Mouse (Mus musculus) small intestine, adult 2 months (tissue): ENCODE data around the gene L3mbtl2.
A peak's percentile ranks its signal among the peaks of the same experiment; 100 is the strongest.

Experiments
- CTCF ChIP-seq: fragments of 200-500 bp; IDR thresholded peaks from 2 replicates; pipeline ENCODE4 v1.5.1; 2012; ENCODE audit warnings: low read depth, mild to moderate bottlenecking, control low read depth, inconsistent platforms, low read length, moderate library complexity, mixed read lengths; ENCODE audit not compliant: insufficient replicate concordance, insufficient read length; ENCODE audit errors: extremely low read depth
- POLR2A ChIP-seq: fragments of 200-500 bp; IDR thresholded peaks from 2 replicates; pipeline ENCODE4 v1.6.1; 2012; ENCODE audit warnings: low read depth, mild to moderate bottlenecking, control low read depth, inconsistent platforms, low read length, moderate library complexity

DNA sequence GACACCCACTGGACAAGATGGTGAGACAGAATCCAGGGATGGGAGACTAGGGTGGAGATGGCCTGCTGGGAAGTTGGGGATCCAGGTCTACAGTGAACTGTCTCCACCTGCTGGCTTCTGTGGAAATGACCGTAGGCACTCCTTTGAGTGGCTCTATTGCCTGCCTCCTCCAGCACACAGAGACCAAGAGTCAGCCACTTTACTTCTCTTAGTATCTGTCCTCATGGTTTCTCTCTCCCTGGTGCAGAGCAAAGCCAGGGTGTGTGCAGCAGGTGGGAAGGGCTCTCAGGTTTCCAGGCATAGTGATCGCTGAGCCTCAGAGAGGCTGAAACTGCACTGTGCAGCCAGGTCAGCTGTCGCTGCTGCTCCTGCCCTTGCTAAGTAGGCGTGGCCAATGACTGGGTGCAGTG, 6.5 kb downstream of the L3mbtl2 start:
- TF ChIP-seq CTCF: peak; percentile 57; the same call in 1 of the 2 replicates
- no peak for TF ChIP-seq POLR2A
